Mouse (Mus musculus): ENCODE data around the gene Reln. TPM values are rescaled to one million over a fixed set of nuclear protein-coding genes. Genes with fewer than 3 reads are reported as not detected.

Gene Reln
- total RNA-seq, 2 experiments from 2014 or later, result 1.6 to 2.0 TPM

DNA sequence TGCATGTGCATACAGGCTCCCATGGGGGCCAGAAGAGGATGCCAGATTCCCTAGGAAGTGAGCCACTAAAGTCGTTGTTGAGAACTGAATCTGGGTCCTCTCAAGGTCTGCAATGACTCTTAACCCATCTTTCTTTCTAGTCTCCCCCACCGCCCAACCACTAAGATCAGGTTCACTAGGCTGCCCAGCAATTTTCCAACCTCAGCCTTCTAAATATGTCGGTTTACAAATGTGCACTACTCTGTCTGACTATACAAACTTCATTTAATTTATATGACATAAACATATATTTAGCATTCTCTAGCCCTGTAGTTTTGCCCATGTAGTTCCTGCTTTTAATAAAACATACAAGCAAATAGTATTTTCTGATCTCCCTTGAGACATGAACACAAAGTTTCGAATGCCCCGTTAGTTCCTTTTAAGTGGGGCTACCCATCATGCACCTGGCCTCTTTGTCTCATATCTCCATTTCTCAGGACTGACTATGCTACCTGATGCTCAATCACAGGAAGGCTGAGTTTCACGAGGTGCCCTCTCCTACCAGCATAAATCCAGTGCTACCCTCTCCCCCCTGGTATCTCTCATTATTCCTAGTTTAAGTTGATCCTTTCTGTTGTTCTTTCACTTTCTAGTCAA lies 317.1 kb downstream of the Reln start:
- no peak for DNase-seq
- intact Hi-C loops (cut with DNase I), result no loop called here

DNA sequence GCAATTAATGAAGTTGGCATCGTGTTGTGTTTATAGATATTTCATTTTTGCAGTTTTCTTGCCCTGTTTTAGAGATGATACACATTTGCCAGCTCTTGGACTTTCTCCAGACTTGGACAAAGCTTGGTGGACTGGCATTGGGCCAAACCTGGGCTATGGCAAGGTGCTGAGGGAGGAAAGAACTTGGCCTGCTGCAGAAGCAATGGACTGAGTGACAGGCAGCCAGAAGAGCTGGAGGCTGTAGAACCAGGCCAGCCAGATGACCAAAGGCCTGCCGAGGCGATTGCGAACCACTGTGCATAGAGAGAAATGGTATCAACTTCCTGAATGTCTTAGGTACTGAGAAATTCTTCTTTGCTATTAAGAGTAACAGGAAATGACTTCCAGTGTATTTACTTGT lies 318.8 kb downstream of the Reln start:
- intact Hi-C loops (cut with DNase I), result no loop called here
- no peak for DNase-seq

DNA sequence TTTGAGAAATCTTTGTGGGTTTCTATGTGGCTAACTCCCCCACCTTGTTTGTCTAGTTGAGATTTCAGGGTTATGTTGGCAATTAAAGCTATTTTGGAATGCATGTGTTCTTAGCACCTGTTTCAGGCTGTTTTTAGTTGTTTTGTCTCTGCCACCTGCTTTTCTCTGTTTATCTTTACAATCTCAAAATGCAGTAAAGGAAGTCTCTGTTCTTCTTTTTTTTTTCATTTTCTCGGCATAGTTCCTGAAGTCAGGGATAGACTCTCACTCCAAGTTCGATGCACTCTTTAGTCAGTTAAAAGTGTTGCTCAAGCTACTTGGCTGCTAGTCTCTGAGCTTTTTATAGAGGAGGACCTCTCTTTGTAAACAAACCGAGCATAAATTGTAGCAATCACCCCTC lies 320.4 kb downstream of the Reln start:
- no peak for DNase-seq
- intact Hi-C loops (cut with DNase I), result no loop called here

DNA sequence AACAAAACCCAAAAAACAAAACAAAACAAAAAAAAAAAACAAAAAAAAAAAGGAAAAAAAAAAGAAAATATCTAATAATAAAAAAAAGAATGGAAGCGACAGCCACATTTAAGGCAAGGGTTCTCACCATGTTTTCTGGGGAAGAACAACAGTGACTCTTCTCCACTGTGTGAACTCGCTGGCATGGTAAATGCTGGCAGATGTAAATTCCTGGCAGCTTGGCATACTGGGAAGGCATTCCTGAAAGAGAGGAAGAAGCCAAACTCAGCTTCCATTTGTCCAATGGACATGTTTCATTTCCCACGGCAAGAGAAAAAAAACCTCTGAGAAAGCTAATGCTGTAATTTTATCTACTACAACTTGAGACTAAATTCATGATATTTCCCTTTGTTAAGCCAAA lies 326.6 kb downstream of the Reln start:
- intact Hi-C loops (cut with DNase I), result no loop called here
- DNase-seq, result no peak

- no peak for DNase-seq
- intact Hi-C loops (cut with DNase I), result no loop called here
Measured at GRCm38 (mm10) chr5:22014459-22014858, 330.0 kb downstream of the Reln start.

DNA sequence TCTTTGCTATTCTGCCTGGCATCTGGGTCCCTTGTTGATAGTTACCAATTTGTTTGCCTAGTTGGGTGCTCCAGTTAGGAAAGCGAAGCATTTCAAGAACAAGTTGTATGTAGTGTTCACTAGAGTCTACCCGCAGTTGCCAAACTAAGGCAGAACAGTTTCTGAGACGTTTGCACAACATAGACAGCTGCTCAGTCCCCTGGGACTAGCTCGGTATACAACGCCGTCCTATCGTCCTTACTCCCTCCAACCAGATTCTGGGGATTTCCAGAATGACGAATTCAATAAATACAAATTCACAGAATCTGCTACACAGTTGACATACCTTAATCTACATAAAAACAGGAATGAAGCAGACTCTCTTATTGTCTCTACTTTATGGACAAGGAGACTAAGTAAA lies 335.4 kb downstream of the Reln start:
- intact Hi-C loops (cut with DNase I), result no loop called here
- no peak for DNase-seq

DNA sequence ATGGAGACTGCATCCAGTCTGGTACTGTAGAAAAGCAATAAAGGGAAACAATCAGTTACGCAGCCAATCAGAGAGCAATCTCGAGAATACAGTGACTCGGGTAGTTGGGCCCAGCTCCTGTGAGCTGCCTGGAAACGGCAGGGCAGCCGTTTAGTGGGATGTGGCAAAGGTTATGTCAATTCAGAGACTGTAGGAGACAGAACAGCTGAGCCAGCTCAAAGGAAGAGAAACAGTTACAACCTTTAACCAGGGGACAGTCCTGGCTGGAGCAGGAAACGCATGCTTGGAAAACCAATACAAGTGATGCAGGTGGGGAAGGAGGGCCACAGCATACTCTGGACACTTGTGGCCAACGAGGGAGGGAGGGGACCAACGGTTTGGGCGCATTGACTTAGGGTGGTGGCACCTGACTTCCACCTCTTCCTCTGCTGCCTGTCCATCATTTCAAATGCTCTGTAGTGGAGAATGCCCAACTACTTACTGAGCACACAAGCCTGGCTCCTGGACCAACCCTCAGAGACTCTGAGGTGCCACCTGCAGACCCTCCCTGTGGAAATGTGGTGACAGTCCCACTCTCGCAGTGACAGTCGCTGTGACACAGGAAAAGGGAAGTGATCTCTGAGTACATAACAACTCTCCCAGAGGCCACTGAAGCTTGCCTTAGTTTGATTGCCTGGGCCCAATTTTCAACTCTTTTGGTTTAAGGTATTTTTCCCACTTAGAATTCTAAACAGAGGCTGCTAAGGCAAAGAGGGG lies 337.0 kb downstream of the Reln start:
- intact Hi-C loops (cut with DNase I), result no loop called here

GRCm38 (mm10) chr5:22003858-22004257 lies 340.6 kb downstream of the Reln start:
- DNase-seq, result no peak
- intact Hi-C loops (cut with DNase I), result no loop called here

More for the DNA sequence above, 337.0 kb downstream of the Reln start:
- DNase-seq, result no peak

DNA sequence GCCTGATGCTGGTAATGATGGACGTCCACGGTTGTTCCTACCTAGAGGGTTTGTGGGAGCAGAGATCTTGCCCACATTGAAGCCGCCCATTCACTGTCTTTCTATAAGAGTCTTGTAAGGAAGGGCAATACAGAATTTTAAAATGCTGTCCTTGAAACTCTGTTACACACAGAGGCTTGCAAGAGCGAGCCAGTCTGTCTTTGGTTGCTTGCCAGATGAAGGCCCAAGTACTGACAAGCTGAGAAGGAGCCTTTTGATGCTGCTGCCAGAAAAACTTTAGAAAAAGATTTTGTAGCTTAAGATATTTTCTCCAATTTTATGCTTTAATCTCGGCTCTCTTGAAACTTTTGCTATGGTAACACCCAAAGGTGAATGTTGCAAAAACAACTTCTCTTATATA lies 356.8 kb downstream of the Reln start:
- DNase-seq, result no peak
- intact Hi-C loops (cut with DNase I), result loop anchor here (5.0 kb wide), 2 partner anchors 340 to 525 kb away; no protein-coding TSS in a partner anchor

GRCm38 (mm10) chr5:21986311-21986710 lies 358.2 kb downstream of the Reln start:
- no peak for DNase-seq
- intact Hi-C loops (cut with DNase I), result loop anchor here (5.0 kb wide), 2 partner anchors 341 to 526 kb away; no protein-coding TSS in a partner anchor

GRCm38 (mm10) chr5:21983021-21983667 lies 361.4 kb downstream of the Reln start:
- intact Hi-C loops (cut with DNase I), result no loop called here
- DNase-seq, result no peak

GRCm38 (mm10) chr5:21981216-21981615 lies 363.3 kb downstream of the Reln start:
- DNase-seq, result no peak
- intact Hi-C loops (cut with DNase I), result no loop called here

- DNase-seq, result no peak
- intact Hi-C loops (cut with DNase I), result no loop called here
Measured at GRCm38 (mm10) chr5:21980544-21980943, 364.0 kb downstream of the Reln start.

GRCm38 (mm10) chr5:21973266-21974010 lies 371.1 kb downstream of the Reln start:
- intact Hi-C loops (cut with DNase I), result no loop called here
- DNase-seq, result no peak

GRCm38 (mm10) chr5:21961796-21962195 lies 382.7 kb downstream of the Reln start:
- no peak for DNase-seq

DNA sequence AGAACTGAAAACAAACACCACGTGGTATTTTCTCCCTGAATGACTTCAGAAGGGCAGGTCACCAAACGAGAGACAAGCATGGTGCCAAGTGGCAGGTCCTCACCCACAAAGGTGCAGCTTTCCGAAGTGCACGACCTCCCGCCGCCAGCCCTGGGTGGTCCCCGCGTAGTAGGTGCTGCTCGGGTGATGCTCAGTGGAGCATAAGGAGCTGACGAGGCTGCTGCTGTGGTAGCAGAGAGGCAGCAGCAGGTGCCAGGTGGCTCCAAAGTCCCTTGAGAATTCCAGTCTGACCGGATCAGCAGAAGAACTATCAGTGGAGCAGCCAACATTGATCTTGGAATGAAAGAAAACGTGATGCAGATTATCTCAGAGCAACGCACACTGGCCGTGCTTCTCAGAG lies 384.4 kb downstream of the Reln start:
- intact Hi-C loops (cut with DNase I), result no loop called here
- no peak for DNase-seq

More at GRCm38 (mm10) chr5:21961796-21962195, 382.7 kb downstream of the Reln start:
- intact Hi-C loops (cut with DNase I), result no loop called here

- DNase-seq, result no peak
- intact Hi-C loops (cut with DNase I), result no loop called here
Measured at GRCm38 (mm10) chr5:21957586-21957985, 386.9 kb downstream of the Reln start.

- no peak for DNase-seq
- intact Hi-C loops (cut with DNase I), result no loop called here
Measured at GRCm38 (mm10) chr5:21957061-21957460, 387.4 kb downstream of the Reln start.

GRCm38 (mm10) chr5:21949507-21949897 lies 395.0 kb downstream of the Reln start:
- no peak for DNase-seq
- intact Hi-C loops (cut with DNase I), result no loop called here

GRCm38 (mm10) chr5:21948736-21949506 lies 395.6 kb downstream of the Reln start:
- intact Hi-C loops (cut with DNase I), result no loop called here
- DNase-seq, result no peak
